Mouse (Mus musculus): ENCODE results near the gene Chchd3.

GRCm38 (mm10) chr6:32940299-32940698, 119.8 kb downstream of the Chchd3 start:
- TF ChIP-seq EP300 (IDR thresholded peaks at IDR 0.05) (no peak), CTCF (IDR thresholded peaks at IDR 0.05) (no peak)
